Mouse (Mus musculus): ENCODE measurements around the gene Gpr180. TPM values are rescaled to one million over a fixed set of nuclear protein-coding genes. Genes with fewer than 3 reads are reported as not detected.
A peak's percentile ranks its signal among the peaks of the same experiment; 100 is the strongest.

Gpr180 gene
- polyA plus RNA-seq, 1 experiment, result not detected

DNA sequence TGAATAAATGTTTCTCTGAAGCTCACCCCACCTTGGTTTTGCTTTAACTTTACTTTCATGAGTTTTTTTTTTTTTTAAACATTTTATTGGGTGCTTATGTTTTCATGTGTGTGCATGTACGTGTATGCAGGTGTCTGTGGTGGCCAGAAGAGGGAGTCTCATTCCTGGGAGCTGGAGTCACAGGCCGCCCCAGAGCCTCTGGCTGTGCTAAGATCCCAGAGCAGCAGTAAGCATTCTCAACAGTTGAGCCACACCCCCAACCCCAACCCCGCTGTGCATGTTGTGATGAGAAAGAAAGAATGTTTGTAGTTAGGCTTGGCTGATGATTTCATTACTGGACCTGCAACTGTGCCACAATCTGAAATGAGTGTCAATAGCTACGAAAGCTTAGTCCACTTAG is 31.8 kb downstream of the Gpr180 start:
- WGBS, result 96% methylated on average over 4 of the region's 4 CpGs
- Histone ChIP-seq H3K27ac (ENCODE audit: insufficient read depth, low read depth, low read length) (no peak overlapping the region), H3K4me1 (ENCODE audit: control insufficient read depth, insufficient read depth, low read length) (no peaks in the 10 kb centered on the region), H3K4me3 (ENCODE audit: insufficient read depth, low read depth, low read length) (no peak overlapping the region)
- TF ChIP-seq CTCF (IDR thresholded peaks at IDR 0.05; ENCODE audit: insufficient read depth, low read depth, low read length) (no peak), POLR2A (IDR thresholded peaks at IDR 0.05; ENCODE audit: insufficient read depth, low read depth, low read length) (no peak)

GRCm38 (mm10) chr14:118173590-118174203 is 36.7 kb downstream of the Gpr180 start:
- H3K27ac ChIP-seq (ENCODE audit: insufficient read depth, low read depth, low read length), result no peak overlapping the region
- 72% methylated on average over 11 of the region's 11 CpGs for WGBS
- no peak overlapping the region for H3K4me3 ChIP-seq (ENCODE audit: insufficient read depth, low read depth, low read length)
- TF ChIP-seq POLR2A (IDR thresholded peaks at IDR 0.05; ENCODE audit: insufficient read depth, low read depth, low read length), result no peak
- no peak for TF ChIP-seq CTCF (IDR thresholded peaks at IDR 0.05; ENCODE audit: insufficient read depth, low read depth, low read length)
- H3K4me1 ChIP-seq (ENCODE audit: control insufficient read depth, insufficient read depth, low read length), result no peaks in the 10 kb centered on the region

DNA sequence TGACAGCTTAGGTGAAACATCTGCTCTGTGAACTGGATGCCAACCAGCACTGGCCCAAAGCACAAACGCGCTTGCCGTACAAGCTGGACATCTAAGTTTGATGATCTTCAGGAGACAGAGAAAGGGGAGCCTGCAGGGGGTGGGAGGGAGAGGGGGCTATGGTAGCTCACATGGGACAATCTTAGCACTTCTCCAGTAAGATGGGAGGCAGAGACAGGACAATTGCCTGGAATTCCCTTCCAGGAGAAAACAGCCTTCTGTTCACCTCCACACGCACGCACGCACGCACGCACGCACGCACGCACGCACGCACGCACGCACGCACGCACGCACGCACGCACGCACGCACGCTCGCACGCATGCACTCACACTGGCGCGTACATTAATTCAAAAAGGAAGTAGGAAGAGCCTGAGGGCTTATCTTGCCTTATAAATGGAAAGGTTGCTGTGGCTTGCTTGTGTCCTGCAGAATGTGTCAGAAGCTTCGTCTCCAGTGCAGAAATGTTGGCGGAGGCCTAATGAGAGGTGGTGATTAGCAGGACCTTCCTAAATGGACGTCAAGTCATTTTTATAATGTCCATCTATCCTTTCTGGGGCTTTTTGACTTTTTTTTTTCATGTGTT is 38.2 kb downstream of the Gpr180 start:
- no peak for TF ChIP-seq POLR2A (IDR thresholded peaks at IDR 0.05; ENCODE audit: insufficient read depth, low read depth, low read length)
- TF ChIP-seq CTCF (IDR thresholded peaks at IDR 0.05; ENCODE audit: insufficient read depth, low read depth, low read length), result no peak
- WGBS, result 92% methylated on average over 30 of the region's 30 CpGs
- no peak overlapping the region for H3K4me3 ChIP-seq (ENCODE audit: insufficient read depth, low read depth, low read length)
- H3K27ac ChIP-seq (ENCODE audit: insufficient read depth, low read depth, low read length), result no peak overlapping the region
- H3K4me1 ChIP-seq (ENCODE audit: control insufficient read depth, insufficient read depth, low read length), result no peaks in the 10 kb centered on the region

- Histone ChIP-seq H3K4me3 (ENCODE audit: insufficient read depth, low read depth, low read length) (no peak overlapping the region), H3K27ac (ENCODE audit: insufficient read depth, low read depth, low read length) (no peak overlapping the region), H3K4me1 (ENCODE audit: control insufficient read depth, insufficient read depth, low read length) (no peaks in the 10 kb centered on the region)
- TF ChIP-seq CTCF (IDR thresholded peaks at IDR 0.05; ENCODE audit: insufficient read depth, low read depth, low read length), result no peak
- 94% methylated on average over 12 of the region's 12 CpGs for WGBS
Measured at GRCm38 (mm10) chr14:118175694-118176085, 38.7 kb downstream of the Gpr180 start.

DNA sequence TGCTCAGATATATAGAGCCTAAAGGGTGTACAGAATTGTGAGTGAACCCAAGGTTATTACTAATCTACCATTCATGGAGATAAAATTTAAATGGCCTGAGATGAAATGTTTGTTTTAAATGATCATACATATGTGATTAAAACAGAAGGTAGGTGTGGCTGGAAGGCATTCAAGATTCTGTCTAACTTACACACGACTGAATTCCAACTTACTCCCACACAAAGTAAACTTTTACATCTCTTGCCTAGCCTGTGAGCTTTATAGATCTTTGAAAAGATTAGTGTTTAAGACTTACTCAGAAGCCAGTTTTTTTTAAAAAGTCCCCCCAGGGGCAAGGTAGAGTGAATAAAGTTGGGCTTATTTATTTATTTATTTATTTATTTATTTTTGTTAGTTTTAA is 42.3 kb downstream of the Gpr180 start:
- TF ChIP-seq POLR2A (IDR thresholded peaks at IDR 0.05; ENCODE audit: insufficient read depth, low read depth, low read length), result no peak
- no peak for TF ChIP-seq CTCF (IDR thresholded peaks at IDR 0.05; ENCODE audit: insufficient read depth, low read depth, low read length)
- WGBS, result 56% methylated on average over 1 of the region's 1 CpGs
- Histone ChIP-seq H3K4me1 (ENCODE audit: control insufficient read depth, insufficient read depth, low read length) (no peaks in the 10 kb centered on the region), H3K27ac (ENCODE audit: insufficient read depth, low read depth, low read length) (no peak overlapping the region), H3K4me3 (ENCODE audit: insufficient read depth, low read depth, low read length) (no peak overlapping the region)

GRCm38 (mm10) chr14:118179701-118180100 is 42.7 kb downstream of the Gpr180 start:
- H3K27ac ChIP-seq (ENCODE audit: insufficient read depth, low read depth, low read length), result no peak overlapping the region
- no peak for TF ChIP-seq CTCF (IDR thresholded peaks at IDR 0.05; ENCODE audit: insufficient read depth, low read depth, low read length)
- TF ChIP-seq POLR2A (IDR thresholded peaks at IDR 0.05; ENCODE audit: insufficient read depth, low read depth, low read length), result no peak

GRCm38 (mm10) chr14:118180117-118180557 is 43.2 kb downstream of the Gpr180 start:
- WGBS, result under 1% methylated on average over 20 of the region's 20 CpGs
- Histone ChIP-seq H3K4me3 (ENCODE audit: insufficient read depth, low read depth, low read length) (peak overlapping the region; percentile 47), H3K27ac (ENCODE audit: insufficient read depth, low read depth, low read length) (no peak overlapping the region), H3K4me1 (ENCODE audit: control insufficient read depth, insufficient read depth, low read length) (no peaks in the 10 kb centered on the region)
- TF ChIP-seq POLR2A (IDR thresholded peaks at IDR 0.05; ENCODE audit: insufficient read depth, low read depth, low read length) (no peak), CTCF (IDR thresholded peaks at IDR 0.05; ENCODE audit: insufficient read depth, low read depth, low read length) (no peak)

More at GRCm38 (mm10) chr14:118179701-118180100, 42.7 kb downstream of the Gpr180 start:
- 51% methylated on average over 7 of the region's 7 CpGs for WGBS
- Histone ChIP-seq H3K4me1 (ENCODE audit: control insufficient read depth, insufficient read depth, low read length) (no peaks in the 10 kb centered on the region), H3K4me3 (ENCODE audit: insufficient read depth, low read depth, low read length) (no peak overlapping the region)

DNA sequence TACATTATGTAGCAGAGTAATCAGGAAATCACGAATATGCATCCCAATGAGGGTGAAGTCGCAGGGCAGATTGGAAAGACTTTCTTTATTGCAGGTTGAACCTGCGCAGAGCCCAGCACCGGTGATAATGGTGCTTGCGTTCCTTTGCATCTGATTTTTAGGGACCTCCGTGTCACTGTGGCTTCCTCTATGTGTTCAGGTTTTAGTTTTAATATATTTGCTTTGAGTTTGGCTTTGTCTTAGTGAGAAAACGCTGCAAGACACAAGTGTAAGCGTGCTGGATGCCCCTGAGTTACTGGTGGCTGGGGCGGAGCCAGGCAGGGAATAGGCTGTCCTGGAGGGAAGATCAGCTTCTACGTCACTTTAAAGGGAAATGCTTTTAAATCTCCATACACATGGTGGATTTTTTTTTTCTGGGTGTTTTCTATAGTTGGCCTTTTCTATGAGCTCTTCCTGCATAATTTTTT is 43.8 kb downstream of the Gpr180 start:
- Histone ChIP-seq H3K27ac (ENCODE audit: insufficient read depth, low read depth, low read length) (no peak overlapping the region), H3K4me3 (ENCODE audit: insufficient read depth, low read depth, low read length) (peak overlapping the region; percentile 47), H3K4me1 (ENCODE audit: control insufficient read depth, insufficient read depth, low read length) (no peaks in the 10 kb centered on the region)
- TF ChIP-seq POLR2A (IDR thresholded peaks at IDR 0.05; ENCODE audit: insufficient read depth, low read depth, low read length), result no peak
- TF ChIP-seq CTCF (IDR thresholded peaks at IDR 0.05; ENCODE audit: insufficient read depth, low read depth, low read length), result no peak
- WGBS, result 14% methylated on average over 10 of the region's 10 CpGs

DNA sequence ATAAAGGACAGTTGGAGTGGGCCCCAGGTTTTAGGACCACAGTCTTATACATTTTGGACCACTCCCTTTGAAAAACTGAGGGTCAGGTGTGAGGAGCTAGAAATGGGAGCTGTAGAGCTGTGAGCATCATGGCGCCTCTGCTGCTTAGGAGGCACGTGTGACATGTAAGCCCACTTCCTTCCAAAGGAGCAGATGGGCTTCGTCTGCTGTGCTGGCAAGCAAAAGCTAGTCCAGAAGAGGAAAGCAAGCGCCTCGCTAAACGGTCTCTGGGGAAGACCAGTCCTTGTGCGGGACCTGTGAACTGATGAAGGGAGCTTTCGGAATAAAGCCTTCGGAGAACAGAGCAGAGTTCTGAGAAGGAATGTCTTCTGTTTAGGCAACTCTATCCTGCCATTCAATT is 54.5 kb downstream of the Gpr180 start:
- Histone ChIP-seq H3K4me3 (ENCODE audit: insufficient read depth, low read depth, low read length) (no peak overlapping the region), H3K27ac (ENCODE audit: insufficient read depth, low read depth, low read length) (no peak overlapping the region), H3K4me1 (ENCODE audit: control insufficient read depth, insufficient read depth, low read length) (no peaks in the 10 kb centered on the region)
- TF ChIP-seq CTCF (IDR thresholded peaks at IDR 0.05; ENCODE audit: insufficient read depth, low read depth, low read length) (no peak), POLR2A (IDR thresholded peaks at IDR 0.05; ENCODE audit: insufficient read depth, low read depth, low read length) (no peak)
- 94% methylated on average over 9 of the region's 9 CpGs for WGBS
